Mouse (Mus musculus): Measurements from ENCODE around the gene Insc.

- TF ChIP-seq POLR2A (IDR thresholded peaks at IDR 0.05; ENCODE audit: insufficient read depth, low read depth, low read length): no peak
- TF ChIP-seq CTCF (IDR thresholded peaks at IDR 0.05; ENCODE audit: insufficient read depth, low read depth, low read length): no peak
These were observed 2.9 kb upstream of the Insc start for GRCm38 (mm10) chr7:114740360-114741165.

Measured in olfactory bulb, adult 2 months (tissue).